Mouse (Mus musculus): ENCODE measurements at regions not wholly inside any gene's neighbourhood (a gene's known extent, or its start where the extent isn't known, plus 50 kb on each side); places are given as distances from the start of the nearest gene placed in this dataset.

DNA sequence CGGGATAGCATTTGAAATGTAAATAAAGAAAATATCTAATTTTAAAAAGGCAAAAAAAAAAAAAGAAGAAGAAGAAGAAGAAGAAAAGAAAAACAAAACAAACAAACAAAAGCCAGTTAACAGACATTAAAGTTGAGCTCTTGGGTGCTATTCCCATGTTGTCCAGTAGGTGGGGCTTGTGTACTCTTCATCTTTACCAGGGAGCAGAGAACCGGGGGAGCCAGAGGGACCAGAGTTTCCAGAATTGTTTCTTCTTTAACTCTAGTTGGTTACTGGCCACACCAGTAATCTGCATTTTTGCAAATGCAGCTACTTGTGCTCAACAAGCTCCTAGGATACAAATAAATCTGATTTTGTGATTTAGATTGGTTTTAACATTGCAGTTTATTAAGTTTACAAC, 103.6 kb upstream of the Dcn start:
- DNase-seq (ENCODE audit: low read depth, low spot score), result peak; percentile 44

DNA sequence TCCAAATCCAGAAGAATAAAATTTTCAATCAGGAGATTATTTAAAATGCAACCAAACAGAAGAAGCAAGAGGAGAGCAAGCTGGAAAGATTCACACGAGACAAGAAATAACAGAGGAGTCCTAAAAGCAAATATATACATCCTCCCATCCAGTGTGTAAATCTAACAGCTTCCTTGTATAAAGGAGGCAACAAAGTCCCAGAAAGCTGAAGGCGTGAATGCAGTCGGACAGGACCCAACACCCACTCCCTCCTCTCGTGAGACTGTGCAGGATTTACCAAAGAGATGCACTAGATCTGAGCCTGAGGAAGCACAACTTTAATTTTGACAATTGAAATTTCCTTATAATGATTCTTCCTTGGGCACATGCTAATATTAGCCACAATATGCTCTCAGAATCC, 103.0 kb upstream of the Dcn start:
- no peak for DNase-seq (ENCODE audit: low read depth, low spot score)

GRCm38 (mm10) chr10:97381586-97381985, 97.8 kb upstream of the Dcn start:
- no peak for DNase-seq (ENCODE audit: low read depth, low spot score)

GRCm38 (mm10) chr10:97383881-97384280, 95.5 kb upstream of the Dcn start:
- no peak for DNase-seq (ENCODE audit: low read depth, low spot score)

GRCm38 (mm10) chr10:97387196-97387876, 92.1 kb upstream of the Dcn start:
- no peak for DNase-seq (ENCODE audit: low read depth, low spot score)

GRCm38 (mm10) chr10:97389647-97390590, 89.5 kb upstream of the Dcn start:
- no peak for DNase-seq (ENCODE audit: low read depth, low spot score)

- DNase-seq (ENCODE audit: low read depth, low spot score), result no peak
These were observed 82.2 kb upstream of the Dcn start for GRCm38 (mm10) chr10:97397062-97397771.

GRCm38 (mm10) chr10:97397896-97398295, 81.5 kb upstream of the Dcn start:
- no peak for DNase-seq (ENCODE audit: low read depth, low spot score)

DNA sequence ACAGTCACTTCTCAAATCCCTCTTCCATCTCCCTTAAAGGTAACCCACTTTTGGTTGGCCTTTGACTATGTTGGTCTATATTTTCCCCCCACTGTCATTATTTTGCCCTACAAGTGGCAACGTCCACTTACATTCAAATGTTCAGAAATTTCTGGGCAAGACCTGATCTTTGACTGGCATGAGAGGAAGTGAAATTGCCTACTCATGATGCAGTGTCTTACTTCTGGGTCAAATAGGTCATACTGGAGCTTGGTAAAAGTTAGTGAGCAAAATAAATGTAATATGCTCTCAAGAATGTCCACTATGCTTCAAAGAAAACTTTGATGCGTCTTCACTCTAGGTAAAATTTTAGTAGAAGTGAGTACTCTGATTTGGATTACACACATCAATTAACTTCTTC, 76.9 kb upstream of the Dcn start:
- DNase-seq (ENCODE audit: low read depth, low spot score), result no peak

DNA sequence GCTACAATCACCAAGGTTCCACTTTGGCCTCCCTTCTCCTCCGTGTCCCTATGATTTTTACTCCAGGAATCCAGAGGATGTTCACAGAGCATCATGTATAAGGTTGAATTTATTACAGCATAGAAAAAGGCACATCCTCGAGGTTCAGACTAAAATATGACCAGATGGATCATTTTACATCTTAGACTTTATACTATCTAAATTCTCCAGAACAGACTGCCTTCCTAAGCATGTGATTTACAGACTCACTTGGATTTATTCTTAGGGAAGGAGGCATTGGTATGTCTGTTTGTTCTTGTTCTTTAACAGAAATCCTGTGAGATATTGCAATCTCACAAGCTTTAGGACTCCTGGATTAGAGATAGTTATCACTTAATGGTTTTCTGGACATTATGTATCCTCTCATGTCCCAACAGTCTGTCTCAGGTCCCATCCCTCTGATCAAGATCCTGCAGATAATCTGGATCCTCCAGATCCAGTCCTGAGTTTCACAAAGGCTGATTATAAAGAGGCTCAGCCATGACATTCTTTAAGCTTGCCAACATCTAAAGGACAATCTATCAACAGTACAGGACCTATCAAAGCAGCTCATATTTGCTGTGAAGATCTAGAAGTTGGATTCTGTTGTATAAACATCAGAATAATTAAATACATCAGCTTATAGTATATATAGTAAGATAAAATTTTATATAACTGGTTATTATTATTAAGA, 75.2 kb upstream of the Dcn start:
- DNase-seq (ENCODE audit: low read depth, low spot score), result no peak

GRCm38 (mm10) chr10:97409181-97409581, 70.2 kb upstream of the Dcn start:
- no peak for DNase-seq (ENCODE audit: low read depth, low spot score)

GRCm38 (mm10) chr10:97409909-97410308, 69.5 kb upstream of the Dcn start:
- no peak for DNase-seq (ENCODE audit: low read depth, low spot score)

DNA sequence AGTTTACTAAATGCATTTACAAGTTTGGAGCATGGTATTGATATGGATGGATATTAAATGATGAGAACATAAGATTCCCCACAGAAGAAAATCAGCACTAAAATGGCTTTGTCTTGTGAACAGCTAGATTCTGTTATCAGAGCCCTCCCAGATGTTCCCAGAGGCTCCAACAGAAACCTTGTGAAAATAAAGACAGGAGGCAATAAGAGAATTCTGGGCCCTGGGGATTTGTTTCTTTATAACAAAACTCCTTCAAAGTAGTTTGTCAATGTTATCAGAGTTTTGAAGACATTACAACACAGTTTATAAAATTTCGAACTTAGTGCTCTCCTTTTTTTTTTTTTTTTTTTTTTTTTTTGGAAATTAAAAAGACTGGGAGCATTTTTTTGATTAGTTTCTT, 56.8 kb upstream of the Dcn start:
- no peak for DNase-seq (ENCODE audit: low read depth, low spot score)

DNA sequence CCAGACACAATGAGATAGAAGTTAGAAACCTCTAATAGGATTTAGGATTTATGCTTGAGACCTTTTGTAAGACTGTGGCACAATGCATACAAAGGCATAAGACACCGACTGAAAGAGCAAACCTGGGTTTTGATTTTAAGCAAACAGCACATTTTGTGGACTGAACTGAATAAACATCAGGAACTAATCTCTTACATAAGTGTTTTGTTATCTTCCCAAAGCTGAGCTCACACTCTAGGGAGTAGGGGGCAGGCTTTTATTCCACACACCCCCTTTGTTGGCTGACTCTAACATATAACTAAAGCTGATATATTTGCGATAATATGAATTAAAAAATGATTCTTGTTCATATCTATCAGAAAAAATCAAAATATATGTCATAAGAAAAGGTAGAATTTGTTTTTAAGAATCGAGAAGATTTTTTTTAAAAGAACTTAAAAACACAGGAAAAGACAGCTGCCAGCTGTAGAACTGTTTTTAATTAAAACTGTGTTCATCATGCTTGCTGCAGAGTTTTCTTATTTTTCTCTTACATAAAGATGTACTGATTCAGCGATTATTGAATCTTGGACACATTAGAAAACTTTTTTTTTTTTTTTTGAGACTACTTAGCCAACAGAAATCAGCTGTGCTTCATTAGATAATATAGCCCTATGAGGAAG, 56.2 kb upstream of the Dcn start:
- DNase-seq (ENCODE audit: low read depth, low spot score), result no peak

All from retina, postnatal 7 days (tissue).